Mouse (Mus musculus): ENCODE measurements around the gene Fam189a1.
A peak's percentile ranks its signal among the peaks of the same experiment; 100 is the strongest.

The Fam189a1 gene

GRCm38 (mm10) chr7:64785040-64785439 lies 371.3 kb downstream of the Fam189a1 start:
- DNase-seq, result no peak

DNA sequence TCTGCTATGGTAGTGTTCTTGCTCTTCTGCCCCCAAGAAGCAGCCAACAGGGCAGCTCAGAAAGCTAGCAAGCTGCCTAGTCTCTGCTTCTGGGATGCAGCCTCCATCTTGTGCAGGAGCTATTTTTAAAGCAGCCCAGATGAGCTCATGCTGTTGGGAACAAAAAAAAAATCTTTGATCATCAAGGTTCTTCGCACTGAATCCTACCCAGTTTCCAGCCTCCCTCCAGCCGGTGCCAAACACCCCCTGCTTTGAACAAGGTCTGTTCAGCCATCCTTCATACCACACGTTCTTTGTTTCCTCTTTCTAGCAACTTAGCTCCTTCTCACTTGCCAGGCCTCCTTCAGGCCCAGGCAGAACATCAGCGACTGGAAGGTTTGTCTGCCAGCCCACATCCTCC lies 376.9 kb downstream of the Fam189a1 start:
- DNase-seq, result no peak

- peak; percentile 75 for DNase-seq
Measured at GRCm38 (mm10) chr7:64776708-64777489, 379.5 kb downstream of the Fam189a1 start.

GRCm38 (mm10) chr7:64773465-64773864 lies 382.9 kb downstream of the Fam189a1 start:
- no peak for DNase-seq

DNA sequence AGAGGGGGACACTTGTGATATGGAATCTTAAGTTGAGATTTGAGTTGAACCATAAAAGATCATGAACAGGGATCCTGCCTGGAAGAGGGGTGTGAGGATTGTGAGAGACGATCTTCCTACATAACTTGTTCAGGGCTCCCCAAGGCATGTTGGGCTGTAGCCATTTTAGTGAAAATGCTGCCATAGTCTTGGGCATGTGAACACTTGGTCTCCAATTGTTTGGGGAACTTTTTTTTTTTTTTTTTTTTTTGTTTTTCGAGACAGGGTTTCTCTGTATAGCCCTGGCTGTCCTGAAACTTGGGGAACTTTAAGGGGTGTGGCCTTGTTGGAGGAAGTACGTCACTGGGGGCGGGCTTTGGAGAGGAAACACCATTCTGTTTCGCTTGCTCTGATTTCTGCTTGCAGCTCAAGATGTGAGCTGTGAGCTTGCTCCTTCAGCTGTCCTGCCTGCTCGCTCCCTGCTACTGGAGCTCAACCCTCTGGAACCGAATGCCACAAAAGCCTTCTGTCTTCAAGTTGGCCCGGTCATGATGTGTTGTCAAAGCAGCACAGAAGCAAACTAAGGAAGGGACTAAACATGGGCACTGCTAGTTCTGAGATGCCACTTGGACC lies 385.5 kb downstream of the Fam189a1 start:
- no peak for DNase-seq

- no peak for DNase-seq
Measured at GRCm38 (mm10) chr7:64769768-64770167, 386.6 kb downstream of the Fam189a1 start.

GRCm38 (mm10) chr7:64765595-64765994 lies 390.8 kb downstream of the Fam189a1 start:
- no peak for DNase-seq

DNA sequence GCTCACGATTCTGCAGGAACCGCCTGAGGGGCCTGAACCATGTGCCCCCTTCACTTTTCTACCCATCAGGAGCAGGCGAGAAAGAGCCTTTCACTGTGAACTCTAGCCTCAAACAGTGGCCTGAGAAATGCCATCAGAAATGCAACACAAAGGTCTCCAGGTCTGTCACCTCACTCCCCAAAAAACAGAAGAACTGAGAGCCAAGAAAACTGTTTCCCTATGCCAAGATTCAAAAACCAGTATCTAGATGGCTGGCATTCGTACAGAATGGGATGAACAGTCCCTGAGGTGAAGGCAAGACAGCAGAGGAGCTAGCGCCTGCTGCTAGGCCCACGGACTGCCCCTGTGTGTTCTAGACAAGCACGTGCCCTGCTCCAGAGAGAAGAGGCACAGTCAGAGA lies 401.2 kb downstream of the Fam189a1 start:
- no peak for DNase-seq

- no peak for DNase-seq
Measured at GRCm38 (mm10) chr7:64754161-64754560, 402.2 kb downstream of the Fam189a1 start.

DNA sequence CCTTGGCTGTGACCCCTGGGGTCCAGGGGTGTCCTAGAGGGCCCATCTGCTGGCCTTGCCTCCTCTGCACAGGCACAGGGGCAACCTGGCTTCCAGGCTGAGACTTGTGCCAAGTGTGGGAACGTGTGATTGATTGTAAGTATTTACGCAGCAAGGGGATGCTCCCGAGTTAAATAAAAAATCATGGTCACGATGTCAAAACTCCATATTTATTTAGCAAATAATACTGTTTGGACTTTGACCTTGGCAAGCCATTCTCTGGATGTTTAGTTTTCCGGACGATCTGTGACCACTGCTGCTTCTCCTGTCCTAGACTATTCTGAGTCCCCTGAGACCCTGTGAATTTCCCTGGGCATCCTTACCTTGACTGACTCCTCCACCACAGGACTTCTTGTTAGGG lies 402.7 kb downstream of the Fam189a1 start:
- no peak for DNase-seq

- no peak for DNase-seq
Measured at GRCm38 (mm10) chr7:64752133-64752532, 404.2 kb downstream of the Fam189a1 start.

- DNase-seq, result peak; percentile 45
Measured at GRCm38 (mm10) chr7:64751465-64751864, 404.9 kb downstream of the Fam189a1 start.

DNA sequence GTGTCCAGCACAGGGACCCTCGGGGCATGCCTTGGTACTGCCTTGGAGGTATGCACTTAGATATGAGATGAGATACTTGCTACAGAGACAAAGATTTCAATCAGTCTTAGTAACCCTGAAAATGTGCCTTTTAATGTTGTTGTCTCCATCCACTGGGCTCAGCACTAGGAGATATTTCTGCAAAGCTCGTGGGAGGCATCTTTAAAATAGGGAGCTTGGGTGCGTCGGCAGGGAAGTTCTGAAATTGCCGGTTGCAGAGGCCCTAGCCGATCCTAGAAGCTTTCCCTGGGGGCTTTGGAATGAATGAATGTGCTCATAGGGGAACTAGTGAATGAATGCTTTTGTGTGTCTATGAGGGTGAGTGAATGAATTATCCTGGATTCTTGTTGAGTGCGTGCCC lies 412.8 kb downstream of the Fam189a1 start:
- no peak for DNase-seq

- peak; percentile 75 for DNase-seq
Measured at GRCm38 (mm10) chr7:64741333-64742307, 414.8 kb downstream of the Fam189a1 start.

GRCm38 (mm10) chr7:64739131-64739530 lies 417.2 kb downstream of the Fam189a1 start:
- DNase-seq, result no peak

DNA sequence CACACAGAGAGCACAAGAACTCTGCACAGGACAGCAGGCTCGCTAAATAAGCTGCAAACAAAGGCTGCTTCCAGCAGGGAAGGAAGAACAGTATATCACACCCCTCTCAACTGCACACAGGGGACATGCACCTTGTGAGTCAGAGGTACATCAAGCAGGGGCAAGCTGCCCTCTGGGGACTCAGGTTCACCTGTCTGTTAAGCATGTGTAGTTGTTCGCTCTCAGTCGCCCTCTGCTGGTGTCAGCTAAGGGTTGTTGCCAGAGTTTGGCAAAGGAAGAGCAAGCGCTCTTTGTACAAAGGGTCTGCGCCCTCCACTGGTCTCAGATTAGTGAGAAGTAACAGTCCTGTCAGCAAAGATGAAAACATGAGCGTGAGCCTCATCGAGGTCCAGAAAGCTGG lies 426.6 kb downstream of the Fam189a1 start:
- DNase-seq, result peak; percentile 39

GRCm38 (mm10) chr7:64728816-64729215 lies 427.6 kb downstream of the Fam189a1 start:
- DNase-seq, result peak; percentile 24

DNA sequence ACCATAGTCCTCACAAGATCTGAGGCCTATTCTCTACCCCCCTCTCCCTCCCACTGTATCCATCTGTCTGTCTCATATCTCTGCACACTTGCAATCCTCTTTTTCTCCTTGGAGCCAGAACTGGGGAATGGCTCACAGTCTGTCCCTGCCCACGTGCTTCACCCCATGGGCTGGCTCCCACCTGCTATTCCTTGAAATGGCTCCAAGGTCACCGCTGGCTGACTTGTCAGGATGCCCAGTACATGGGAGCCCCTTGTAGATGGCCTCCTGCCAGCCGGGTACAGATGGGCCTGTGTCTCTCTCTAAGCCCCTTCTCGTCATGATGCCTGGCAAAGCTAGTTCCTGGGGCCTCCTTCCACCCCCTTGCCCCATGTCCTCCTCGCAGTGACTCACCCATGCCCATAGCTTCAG lies 428.2 kb downstream of the Fam189a1 start:
- peak; percentile 1 for DNase-seq

GRCm38 (mm10) chr7:64725967-64726695 lies 430.2 kb downstream of the Fam189a1 start:
- DNase-seq, result no peak

DNA sequence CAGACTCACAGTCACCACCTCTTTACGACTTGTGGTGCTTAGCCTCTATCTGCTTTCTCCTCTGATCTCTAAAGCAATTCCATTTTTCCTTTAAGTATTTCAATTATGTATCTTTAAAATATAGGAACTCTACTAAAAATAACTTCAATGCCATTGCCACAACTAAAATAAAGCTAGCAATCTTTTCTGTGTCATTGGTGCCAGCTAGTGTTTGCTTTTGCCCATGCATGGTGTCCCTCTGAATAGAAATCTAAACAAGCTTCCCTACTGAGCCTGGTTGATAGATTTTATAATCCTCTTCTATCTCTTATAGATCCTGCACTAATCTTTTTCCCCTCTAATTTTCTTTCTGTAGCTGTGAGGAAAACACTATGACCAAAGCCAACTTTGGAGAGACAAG lies 432.0 kb downstream of the Fam189a1 start:
- no peak for DNase-seq

DNA sequence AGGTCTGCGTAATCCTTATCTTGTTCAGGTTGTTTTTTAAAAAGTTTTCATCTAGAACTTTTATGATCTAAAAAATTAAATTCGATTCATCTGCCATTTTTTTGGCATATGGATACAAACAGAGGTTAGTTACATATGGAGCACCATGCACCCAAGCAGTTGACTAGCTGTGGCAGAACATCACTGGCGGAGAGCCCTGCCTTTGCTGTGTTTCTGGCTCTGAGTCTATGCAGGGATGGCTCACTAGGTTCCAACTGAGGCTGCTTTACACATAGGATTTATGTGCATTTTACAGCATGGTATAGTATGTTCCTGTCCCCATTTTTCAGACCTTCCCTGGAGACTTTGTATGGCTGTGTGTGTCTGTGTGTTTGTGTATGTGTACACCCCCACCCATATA lies 433.1 kb downstream of the Fam189a1 start:
- DNase-seq, result no peak

GRCm38 (mm10) chr7:64716286-64716685 lies 440.1 kb downstream of the Fam189a1 start:
- no peak for DNase-seq
